Mouse (Mus musculus) forelimb bud, embryonic 11.5 days (tissue): ENCODE data around the gene Lmod3.

Experiments used
- DNase-seq: peaks from one replicate; pipeline ENCODE4 v3.0.0-alpha.2; 2012; ENCODE audit warnings: low read depth, low spot score

Gene Lmod3

GRCm38 (mm10) chr6:97227067-97227847, 25.3 kb downstream of the Lmod3 start:
- DNase-seq, result no peak

GRCm38 (mm10) chr6:97226083-97226491, 26.5 kb downstream of the Lmod3 start:
- DNase-seq, result no peak

GRCm38 (mm10) chr6:97224505-97224904, 28.1 kb downstream of the Lmod3 start:
- no peak for DNase-seq

GRCm38 (mm10) chr6:97223566-97223965, 29.0 kb downstream of the Lmod3 start:
- no peak for DNase-seq

- DNase-seq, result no peak
Observed at GRCm38 (mm10) chr6:97222931-97223467, 29.6 kb downstream of the Lmod3 start.

GRCm38 (mm10) chr6:97222321-97222720, 30.2 kb downstream of the Lmod3 start:
- no peak for DNase-seq

- no peak for DNase-seq
Observed at GRCm38 (mm10) chr6:97221205-97222025, 31.1 kb downstream of the Lmod3 start.

GRCm38 (mm10) chr6:97220672-97221071, 31.9 kb downstream of the Lmod3 start:
- no peak for DNase-seq

- DNase-seq, result no peak
Observed at GRCm38 (mm10) chr6:97216154-97216821, 36.3 kb downstream of the Lmod3 start.

GRCm38 (mm10) chr6:97211981-97212380, 40.6 kb downstream of the Lmod3 start:
- DNase-seq, result no peak

- DNase-seq, result no peak
Observed at GRCm38 (mm10) chr6:97210962-97211601, 41.5 kb downstream of the Lmod3 start.

GRCm38 (mm10) chr6:97210191-97210961, 42.2 kb downstream of the Lmod3 start, which contains the start of gene Arl6ip5:
Gene Arl6ip5, plus strand, starts transcription at chr6:97210689.
- DNase-seq, result peak; percentile 90

GRCm38 (mm10) chr6:97209751-97210150, 42.8 kb downstream of the Lmod3 start:
- no peak for DNase-seq

- no peak for DNase-seq
Observed at GRCm38 (mm10) chr6:97209201-97209600, 43.4 kb downstream of the Lmod3 start.

GRCm38 (mm10) chr6:97208406-97208805, 44.2 kb downstream of the Lmod3 start:
- DNase-seq, result no peak

GRCm38 (mm10) chr6:97207085-97207484, 45.5 kb downstream of the Lmod3 start:
- DNase-seq, result no peak

GRCm38 (mm10) chr6:97205439-97205885, 47.1 kb downstream of the Lmod3 start, which contains the start of gene Uba3:
Gene Uba3, minus strand, starts transcription at chr6:97205647.
- peak; percentile 98 for DNase-seq

- DNase-seq, result no peak
Observed at GRCm38 (mm10) chr6:97204952-97205351, 47.6 kb downstream of the Lmod3 start.

GRCm38 (mm10) chr6:97204252-97204869, 48.2 kb downstream of the Lmod3 start:
- no peak for DNase-seq

GRCm38 (mm10) chr6:97202477-97202876, 50.1 kb downstream of the Lmod3 start:
- DNase-seq, result no peak
